Mouse (Mus musculus) bone marrow macrophage, adult 2 months (primary cell): ENCODE data around the gene Mmd.

Source experiments
- CTCF ChIP-seq: IDR thresholded peaks from 2 replicates; pipeline ENCODE4 v1.5.1; 2012; ENCODE audit warnings: low read depth, mild to moderate bottlenecking, low read length, moderate library complexity
- POLR2A ChIP-seq: IDR thresholded peaks from 2 replicates; pipeline ENCODE4 v1.6.1; 2012; ENCODE audit warnings: mild to moderate bottlenecking, low read depth, low read length, borderline replicate concordance

GRCm38 (mm10) chr11:90264180-90264579 lies 14.9 kb downstream of the Mmd start:
- no peak for TF ChIP-seq POLR2A
- TF ChIP-seq CTCF, result no peak
